Mouse (Mus musculus) forebrain, embryonic 11.5 days (tissue): ENCODE measurements around the gene C130032M10Rik. TPM values are rescaled to one million over a fixed set of nuclear protein-coding genes. Genes with fewer than 3 reads are reported as not detected.

ENCODE experiments used
- ATAC-seq: fragments of 200-750 bp; cut with Nextera tagmentation; replicated peaks from 2 replicates; pipeline ENCODE4 v1.8.0; 2017; ENCODE audit warnings: moderate TSS enrichment; ENCODE audit not compliant: low FRiP score
- DNase-seq: peaks from one replicate; pipeline ENCODE4 v3.0.0-alpha.2; 2017; ENCODE audit warnings: low spot score
- H3K27ac ChIP-seq: fragments of 300-500 bp; sonication (generic); 2 replicates; pipeline ENCODE4 v1.5.1; 2014; ENCODE audit warnings: low read depth, low read length
- H3K27me3 ChIP-seq: fragments of 300-500 bp; sonication (generic); 2 replicates; pipeline ENCODE4 v1.6.1; 2014; ENCODE audit warnings: mild to moderate bottlenecking, low read length, mixed read lengths; ENCODE audit not compliant: control insufficient read depth, insufficient read depth
- H3K36me3 ChIP-seq: fragments of 300-500 bp; sonication (generic); 2 replicates; pipeline ENCODE4 v1.6.1; 2014; ENCODE audit warnings: mild to moderate bottlenecking, low read length, moderate library complexity, mixed read lengths; ENCODE audit not compliant: control insufficient read depth, insufficient read depth
- H3K4me1 ChIP-seq: fragments of 300-500 bp; sonication (generic); replicated peaks from 2 replicates; pipeline ENCODE4 v1.6.1; 2014; ENCODE audit warnings: low read length, mixed read lengths; ENCODE audit not compliant: control insufficient read depth, insufficient read depth
- H3K4me2 ChIP-seq: fragments of 300-500 bp; sonication (generic); 2 replicates; pipeline ENCODE4 v1.6.1; 2014; ENCODE audit warnings: low read depth, mild to moderate bottlenecking, low read length, moderate library complexity, mixed read lengths; ENCODE audit not compliant: severe bottlenecking
- H3K4me3 ChIP-seq: fragments of 300-500 bp; sonication (generic); 2 replicates; pipeline ENCODE4 v1.5.1; 2014; ENCODE audit warnings: low read depth, low read length
- H3K9ac ChIP-seq: fragments of 300-500 bp; sonication (generic); 2 replicates; pipeline ENCODE4 v1.6.1; 2014; ENCODE audit warnings: low read length
- H3K9me3 ChIP-seq: fragments of 300-500 bp; sonication (generic); 2 replicates; pipeline ENCODE4 v1.6.1; 2016; ENCODE audit warnings: low read length, mixed read lengths; ENCODE audit not compliant: control insufficient read depth
- WGBS: fragments of 180-500 bp; shearing (Covaris S2); extraction: QIAGEN DNeasy Blood & Tissue Kit; methylation state at CpG from one replicate; pipeline ENCODE4 v1.1.7; 2014; 5-methylcytosine and 5-hydroxymethylcytosine counted together
- polyA plus RNA-seq: library from polyadenylated mRNA; unstranded; fragments of >200 nt; fragmentation: Nextera tagmentation; extraction: Ambion mirVana; gene quantifications from 2 replicates; pipeline ENCODE4 v1.2.1, GENCODE M21; 2014

C130032M10Rik gene
- polyA plus RNA-seq, 1 experiment from 2014 or later, result not detected

DNA sequence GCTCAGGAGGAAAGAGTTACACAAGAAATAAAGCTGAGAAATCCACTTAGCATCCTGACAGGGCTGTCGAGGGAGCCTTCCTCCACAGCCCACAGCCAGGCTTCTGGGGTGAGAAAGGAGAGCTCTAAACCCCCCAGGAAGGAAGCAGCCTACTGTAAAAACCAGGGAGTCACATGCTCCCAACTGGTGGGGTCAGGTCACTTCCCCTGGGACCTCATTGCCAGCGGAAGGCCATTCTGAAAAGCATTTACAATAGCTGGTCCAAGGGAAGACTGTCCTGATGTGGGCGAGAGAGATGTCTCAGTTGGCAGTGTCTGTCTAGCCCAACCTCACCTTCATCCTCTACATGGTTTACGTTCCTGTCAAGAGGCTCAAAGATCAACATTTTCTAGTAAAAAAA lies 33.0 kb downstream of the C130032M10Rik start:
- no peak overlapping the region for H3K9ac ChIP-seq
- no peak overlapping the region for H3K27ac ChIP-seq

DNA sequence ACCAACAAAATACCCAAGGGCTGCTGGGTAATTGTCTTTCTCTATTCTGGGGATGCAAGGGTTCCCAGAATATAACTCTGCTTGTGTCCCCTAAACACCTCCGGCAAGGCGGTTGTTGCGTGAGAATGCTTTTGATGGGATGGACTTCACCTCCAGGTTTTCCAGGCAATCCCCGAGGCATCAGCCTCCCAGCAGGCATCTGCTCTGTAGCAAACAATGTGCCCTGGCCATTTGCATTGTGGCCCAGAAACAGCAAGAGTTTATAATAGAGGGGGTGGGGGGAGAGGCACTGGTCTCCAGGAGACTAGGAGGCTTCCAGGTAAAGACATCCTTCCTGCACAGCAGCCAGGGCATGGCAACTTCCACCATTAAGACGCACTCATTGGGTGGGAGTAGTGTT lies 33.6 kb downstream of the C130032M10Rik start:
- Histone ChIP-seq H3K27me3 (no peaks in the 10 kb centered on the region), H3K4me2 (0 out of 2 replicates have a peak overlapping the region, but pooled peaks have one; percentile 5), H3K27ac (no peak overlapping the region), H3K9me3 (no peaks in the 10 kb centered on the region), H3K4me1 (peaks cover 35% of the 10 kb centered on the region), H3K9ac (no peak overlapping the region), H3K4me3 (no peak overlapping the region), H3K36me3 (no peaks in the 10 kb centered on the region)
- ATAC-seq (0 out of 2 replicates have a peak, but pooled peaks have one; percentile 25), DNase-seq (peak; percentile 72)
- 7% methylated on average over 5 of the region's 5 CpGs for WGBS

More for the DNA sequence above, 33.0 kb downstream of the C130032M10Rik start:
- Histone ChIP-seq H3K9me3 (no peaks in the 10 kb centered on the region), H3K4me2 (0 out of 2 replicates have a peak overlapping the region, but pooled peaks have one; percentile 8), H3K4me1 (peaks cover 35% of the 10 kb centered on the region), H3K36me3 (no peaks in the 10 kb centered on the region), H3K27me3 (no peaks in the 10 kb centered on the region), H3K4me3 (no peak overlapping the region)
- ATAC-seq (no peak; the same call in 1 of the 2 replicates), DNase-seq (no peak)
- 22% methylated on average over 4 of the region's 4 CpGs for WGBS

DNA sequence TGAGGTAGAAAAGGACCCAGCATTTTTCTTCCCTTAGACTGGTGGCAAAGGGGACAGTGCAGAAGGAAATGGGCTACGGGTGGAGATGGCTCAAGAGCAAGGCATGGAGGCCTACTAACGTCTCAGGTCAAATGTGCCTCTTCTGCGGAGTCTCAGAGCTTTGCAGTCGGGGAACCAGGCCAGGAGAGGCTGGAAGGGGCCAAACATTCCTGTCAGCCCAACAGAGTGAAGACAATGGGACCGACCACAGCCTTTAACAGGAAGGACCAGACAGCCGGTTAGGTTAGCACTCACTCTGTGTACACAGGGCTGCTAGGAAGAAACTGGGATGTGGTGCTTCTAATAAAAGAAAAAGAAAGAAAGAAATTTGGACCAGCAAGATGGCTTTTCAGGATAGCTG lies 34.5 kb downstream of the C130032M10Rik start:
- DNase-seq, result no peak
- 13% methylated on average over 6 of the region's 6 CpGs for WGBS
- Histone ChIP-seq H3K4me3 (no peak overlapping the region), H3K9ac (no peak overlapping the region), H3K36me3 (no peaks in the 10 kb centered on the region), H3K4me2 (no peak overlapping the region), H3K27me3 (no peaks in the 10 kb centered on the region), H3K27ac (no peak overlapping the region), H3K9me3 (no peaks in the 10 kb centered on the region), H3K4me1 (peaks cover 31% of the 10 kb centered on the region)
- ATAC-seq, result no peak

DNA sequence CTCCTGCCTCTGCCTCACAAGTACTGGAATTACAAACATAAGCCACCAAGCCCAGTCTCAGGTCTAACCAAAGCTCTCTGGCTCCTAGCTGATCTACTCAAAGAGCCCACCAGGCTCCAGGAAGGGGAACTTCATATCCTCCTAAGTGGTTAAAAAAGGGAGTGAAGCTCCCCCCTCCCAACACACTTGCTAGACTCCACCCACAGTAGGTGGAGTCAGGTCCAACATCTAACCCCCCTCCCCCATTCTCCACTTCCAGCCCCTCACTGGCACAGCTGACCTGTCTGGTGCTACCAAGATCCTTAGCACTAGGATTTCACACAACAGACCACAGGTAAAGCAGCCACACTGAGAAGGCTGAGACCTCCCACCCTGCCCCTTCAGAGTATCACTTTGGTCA lies 38.3 kb downstream of the C130032M10Rik start:
- Histone ChIP-seq H3K4me3 (no peak overlapping the region), H3K4me1 (peaks cover 15% of the 10 kb centered on the region)
- DNase-seq, result no peak

DNA sequence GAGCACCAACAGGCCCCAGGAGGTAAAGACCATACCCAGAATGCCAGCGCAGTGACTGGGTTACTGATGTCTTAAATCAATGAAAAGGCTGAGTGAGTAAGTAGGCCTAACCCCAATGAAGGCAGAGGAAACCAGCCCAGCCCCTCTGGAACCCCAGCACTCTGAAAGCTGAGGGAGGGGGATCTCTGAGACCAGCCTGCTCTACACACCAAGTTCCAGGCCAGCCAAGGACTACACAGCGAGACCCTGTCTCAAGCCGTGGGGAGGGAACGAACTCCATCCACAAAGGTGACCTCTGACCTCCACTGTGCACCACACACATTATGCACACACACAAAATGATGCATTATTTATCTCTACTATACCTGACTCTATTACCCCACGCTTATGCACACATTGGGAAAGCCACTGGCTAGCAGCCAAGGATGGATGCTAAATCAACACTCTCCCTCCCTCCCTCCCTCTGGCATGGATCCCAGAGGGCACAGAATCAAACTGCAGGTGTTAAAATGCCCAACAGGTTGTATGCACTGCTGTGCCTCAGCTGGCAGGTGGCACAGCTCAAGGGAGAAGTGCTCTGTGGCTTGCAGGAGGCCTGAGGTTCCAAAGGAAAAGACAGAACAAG lies 39.0 kb downstream of the C130032M10Rik start:
- 0 out of 2 replicates have a peak, but pooled peaks have one; percentile 6 for ATAC-seq
- DNase-seq, result no peak
- no peak overlapping the region for H3K27ac ChIP-seq
- WGBS, result 68% methylated on average over 5 of the region's 5 CpGs
- H3K4me1 ChIP-seq, result peaks cover 10% of the 10 kb centered on the region; the same call in 1 of the 2 replicates
- H3K9me3 ChIP-seq, result no peaks in the 10 kb centered on the region
- H3K4me2 ChIP-seq, result no peak overlapping the region
- H3K36me3 ChIP-seq, result no peaks in the 10 kb centered on the region
- no peaks in the 10 kb centered on the region for H3K27me3 ChIP-seq
- H3K9ac ChIP-seq, result no peak overlapping the region
- H3K4me3 ChIP-seq, result no peak overlapping the region

More for the DNA sequence above, 38.3 kb downstream of the C130032M10Rik start:
- Histone ChIP-seq H3K27me3 (no peaks in the 10 kb centered on the region), H3K9ac (no peak overlapping the region), H3K4me2 (no peak overlapping the region), H3K27ac (no peak overlapping the region), H3K36me3 (no peaks in the 10 kb centered on the region), H3K9me3 (no peaks in the 10 kb centered on the region)
- ATAC-seq, result no peak

DNA sequence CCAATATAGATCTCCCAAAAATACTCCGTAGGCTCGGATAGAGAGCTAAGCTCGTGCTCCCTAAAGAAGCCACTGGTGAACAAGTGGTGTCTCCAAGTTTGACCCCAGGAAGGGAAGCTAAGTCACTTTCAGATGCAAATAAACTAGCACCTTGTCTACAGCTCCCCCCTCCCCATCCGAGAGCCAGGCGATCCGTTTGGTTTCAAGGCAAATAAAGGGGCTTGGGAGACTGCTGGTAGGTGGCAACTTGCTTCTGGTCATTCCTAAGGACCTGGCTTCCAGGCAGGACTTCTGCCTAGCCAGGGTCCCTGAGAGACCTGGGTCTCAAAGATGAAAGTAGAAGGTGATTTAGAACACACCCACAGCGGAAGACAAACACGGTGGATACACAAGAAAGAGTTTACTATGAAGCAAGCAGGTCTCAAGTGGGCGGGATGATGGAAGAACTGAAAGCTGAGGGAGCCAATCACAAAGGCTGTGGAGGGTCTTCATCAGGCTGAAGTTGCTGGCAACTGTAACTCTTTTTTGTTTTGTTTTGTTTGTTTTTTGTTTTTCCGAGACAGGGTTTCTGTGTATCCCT lies 40.9 kb downstream of the C130032M10Rik start:
- no peak overlapping the region for H3K4me3 ChIP-seq
- H3K27me3 ChIP-seq, result peaks cover 2% of the 10 kb centered on the region; the same call in 1 of the 2 replicates
- no peak overlapping the region for H3K27ac ChIP-seq
- ATAC-seq (no peak), DNase-seq (no peak)
- H3K9me3 ChIP-seq, result no peaks in the 10 kb centered on the region
- H3K36me3 ChIP-seq, result no peaks in the 10 kb centered on the region
- no peak overlapping the region for H3K4me2 ChIP-seq
- no peak overlapping the region for H3K9ac ChIP-seq
- 39% methylated on average over 10 of the region's 10 CpGs for WGBS
- H3K4me1 ChIP-seq, result peaks cover 12% of the 10 kb centered on the region

DNA sequence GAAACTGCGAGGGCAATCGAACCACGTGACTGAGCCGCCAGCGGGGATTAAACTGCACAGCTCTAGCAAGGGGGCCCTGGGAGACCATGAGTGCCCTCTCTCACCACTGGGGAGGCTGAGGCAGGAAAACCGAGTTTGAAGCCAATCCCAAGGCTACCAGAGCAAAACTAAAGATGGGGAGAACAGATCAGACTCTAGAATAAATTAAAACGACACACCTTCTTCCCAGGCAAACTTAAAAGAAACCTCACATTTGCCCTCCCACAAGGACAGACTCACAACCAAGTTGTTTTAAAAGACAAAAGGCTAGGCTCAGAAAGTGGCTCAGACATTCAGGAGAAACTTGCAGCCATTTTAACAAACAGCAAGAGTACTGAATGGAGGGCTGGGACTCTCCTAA lies 41.6 kb downstream of the C130032M10Rik start:
- H3K4me1 ChIP-seq, result peaks cover 12% of the 10 kb centered on the region
- no peak overlapping the region for H3K27ac ChIP-seq
- no peak overlapping the region for H3K9ac ChIP-seq
- ATAC-seq (no peak), DNase-seq (no peak)
- H3K4me3 ChIP-seq, result no peak overlapping the region
- no peaks in the 10 kb centered on the region for H3K36me3 ChIP-seq
- 18% methylated on average over 7 of the region's 7 CpGs for WGBS
- H3K9me3 ChIP-seq, result no peaks in the 10 kb centered on the region
- peaks cover 2% of the 10 kb centered on the region for H3K27me3 ChIP-seq
- H3K4me2 ChIP-seq, result no peak overlapping the region

DNA sequence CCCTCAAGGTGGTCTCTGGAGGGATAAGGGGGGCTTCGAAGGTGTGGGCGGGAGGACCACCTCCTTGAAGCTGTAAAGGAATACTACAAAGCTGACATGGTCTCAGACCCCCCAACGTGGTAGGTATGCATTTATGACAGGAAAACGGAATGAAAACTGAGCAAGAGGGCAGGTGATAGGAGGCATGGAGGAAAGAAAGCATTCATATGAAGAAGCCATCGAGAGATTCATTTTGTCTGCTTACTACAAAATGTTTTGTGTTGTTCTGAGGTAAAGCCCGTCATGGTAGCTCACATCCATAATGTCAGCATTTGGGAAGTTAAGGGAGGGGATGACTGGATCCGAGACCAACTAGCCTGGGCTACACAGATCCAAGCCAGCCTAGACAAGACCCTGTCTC lies 44.6 kb downstream of the C130032M10Rik start:
- Histone ChIP-seq H3K4me2 (peak overlapping the region; percentile 92), H3K27me3 (peaks cover 11% of the 10 kb centered on the region), H3K36me3 (no peaks in the 10 kb centered on the region), H3K4me1 (peaks cover 9% of the 10 kb centered on the region), H3K4me3 (peak overlapping the region; percentile 71), H3K27ac (no peak overlapping the region), H3K9ac (no peak overlapping the region; the same call in none of the 2 replicates), H3K9me3 (no peaks in the 10 kb centered on the region)
- ATAC-seq, result no peak
- DNase-seq, result no peak
- 11% methylated on average over 7 of the region's 7 CpGs for WGBS
